Mouse (Mus musculus): ENCODE measurements around the gene S100a11.

Gene S100a11

GRCm38 (mm10) chr3:93559961-93560360, 39.7 kb downstream of the S100a11 start:
- DNase-seq (ENCODE audit: low spot score in 2 of 2): no peak

- DNase-seq (ENCODE audit: low spot score in 2 of 2): no peak
These were observed 42.1 kb downstream of the S100a11 start for GRCm38 (mm10) chr3:93562372-93562771.

- DNase-seq (ENCODE audit: low spot score in 2 of 2): no peak
These were observed 42.9 kb downstream of the S100a11 start for GRCm38 (mm10) chr3:93563216-93563615.

GRCm38 (mm10) chr3:93566892-93567291, 46.6 kb downstream of the S100a11 start:
- no peak for DNase-seq (ENCODE audit: low spot score in 2 of 2)

- DNase-seq (ENCODE audit: low spot score in 2 of 2): no peak
These were observed 47.4 kb downstream of the S100a11 start for GRCm38 (mm10) chr3:93567721-93568120.

GRCm38 (mm10) chr3:93568428-93569040, 48.2 kb downstream of the S100a11 start:
- peak; percentile 93 to 96 for DNase-seq (ENCODE audit: low spot score in 2 of 2)

GRCm38 (mm10) chr3:93569046-93569445, 48.8 kb downstream of the S100a11 start:
- no peak for DNase-seq (ENCODE audit: low spot score in 2 of 2)

- DNase-seq (ENCODE audit: low spot score in 2 of 2): no peak
These were observed 51.9 kb downstream of the S100a11 start for GRCm38 (mm10) chr3:93572058-93572791.

All from heart, adult 9 months (tissue).